Mouse (Mus musculus) heart, adult 18-20 months (tissue): ENCODE data around the gene Cdc20b. TPM values are rescaled to one million over a fixed set of nuclear protein-coding genes. Genes with fewer than 3 reads are reported as not detected.

Experiments
- DNase-seq, 2 experiments: peaks; one replicate each; pipeline ENCODE4 v3.0.0; 2021 to 2022; ENCODE audit warnings: mixed read lengths in 1 of 2
- microRNA-seq, 2 experiments: library from miRNA; unstranded; fragments of <30 nt; microRNA quantifications; one replicate each; pipeline ENCODE4 v1.2.0; 2022
- total RNA-seq, 2 experiments: library from RNA; stranded (reverse); gene quantifications; 2 replicates each; pipeline ENCODE4 v1.2.3; 2021

The Cdc20b gene
- total RNA-seq, 2 experiments from 2014 or later = not detected

DNA sequence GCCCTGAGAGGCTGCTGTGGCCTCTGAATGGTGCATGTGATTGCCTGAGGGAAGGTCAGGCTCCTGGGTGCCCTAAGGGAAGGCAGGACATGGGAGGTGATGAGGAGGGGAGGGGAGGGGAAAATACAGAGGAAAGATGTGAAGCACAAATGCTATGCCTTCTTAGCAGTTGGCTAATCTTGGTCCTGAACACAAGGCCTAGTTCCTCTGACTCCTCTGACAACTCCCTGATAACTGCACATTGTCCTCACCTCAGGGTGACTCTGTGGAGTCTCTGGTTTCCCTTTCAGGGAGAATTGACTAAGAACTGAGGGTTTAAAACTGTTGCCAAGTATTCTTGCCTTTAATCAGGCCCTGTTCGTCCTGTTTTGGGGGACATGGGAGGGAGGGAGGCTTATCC is 59.7 kb downstream of the Cdc20b start:
- DNase-seq = no peak

DNA sequence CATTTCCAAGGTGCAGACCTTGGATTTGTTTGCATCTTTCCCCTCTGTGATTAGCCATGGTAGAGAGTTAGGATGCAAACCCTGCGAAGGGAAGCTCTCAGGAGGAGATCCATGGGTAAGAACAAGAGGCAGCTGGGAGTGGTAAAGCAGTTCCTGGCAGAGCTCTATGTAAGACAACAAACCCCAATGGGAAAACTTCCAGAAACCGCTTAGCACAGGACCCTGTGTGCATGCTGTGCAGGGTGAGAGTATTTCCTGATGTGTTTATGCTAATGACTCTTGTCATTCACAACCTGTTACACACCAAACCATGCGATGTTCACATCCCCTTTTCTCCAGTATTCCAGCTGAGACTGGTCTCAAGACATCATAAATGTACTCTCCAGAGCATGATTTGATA is 62.1 kb downstream of the Cdc20b start:
- no peak for DNase-seq

GRCm38 (mm10) chr13:113098406-113098805 is 63.5 kb downstream of the Cdc20b start:
- DNase-seq = no peak

GRCm38 (mm10) chr13:113100879-113101278 is 66.0 kb downstream of the Cdc20b start, which contains the start of gene Gzma:
TSS of gene Gzma (minus strand) at chr13:113100981.
- no peak for DNase-seq

- DNase-seq = no peak
These were observed 66.9 kb downstream of the Cdc20b start for GRCm38 (mm10) chr13:113101804-113102203.

- no peak for DNase-seq
These were observed 69.8 kb downstream of the Cdc20b start for GRCm38 (mm10) chr13:113104759-113105158.

GRCm38 (mm10) chr13:113118977-113119376 is 84.1 kb downstream of the Cdc20b start:
- no peak for DNase-seq

DNA sequence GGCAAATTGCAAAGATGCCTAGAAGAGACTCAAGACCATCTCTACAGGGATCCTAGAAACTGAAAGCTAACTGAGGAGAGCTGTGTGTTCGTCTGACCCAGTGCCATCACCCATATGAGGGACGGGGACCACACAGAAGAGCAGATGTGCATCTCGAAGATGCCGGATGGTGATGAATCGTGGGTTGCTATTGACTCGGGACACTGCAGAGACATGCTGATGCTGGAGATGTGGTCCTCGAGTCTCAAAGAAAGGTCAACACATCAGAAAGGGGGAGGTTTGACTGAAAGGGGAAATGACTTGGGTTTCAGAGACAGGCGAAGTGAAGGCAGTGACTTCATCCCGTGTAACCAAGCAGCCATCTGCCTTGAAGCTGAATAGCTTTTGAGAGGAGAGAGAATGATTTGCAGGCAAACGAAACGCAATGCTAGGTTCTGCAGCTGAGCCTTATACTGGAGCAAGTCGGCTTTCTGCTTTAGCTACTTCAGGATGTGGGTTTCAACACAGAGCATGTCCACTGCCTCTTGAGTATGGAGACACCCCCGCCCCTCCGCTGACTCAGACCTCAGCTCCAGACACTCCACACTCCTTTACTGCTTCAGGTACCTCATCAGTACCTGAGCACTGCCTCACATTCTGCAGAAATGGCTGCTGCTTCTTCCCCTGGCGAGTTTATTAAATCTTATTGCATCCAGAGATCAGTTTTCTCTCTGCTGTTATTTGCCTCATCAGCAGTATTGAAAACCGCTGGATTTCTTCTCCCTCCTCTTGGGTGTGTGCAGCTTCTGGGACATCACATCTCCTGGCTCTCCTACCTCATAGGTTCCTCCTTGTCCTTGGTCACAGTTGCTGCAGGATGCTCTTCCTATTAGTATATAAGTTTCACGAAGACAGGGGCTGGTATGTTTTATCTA is 85.7 kb downstream of the Cdc20b start:
- no peak for DNase-seq

- DNase-seq = no peak
These were observed 86.4 kb downstream of the Cdc20b start for GRCm38 (mm10) chr13:113121326-113121725.

GRCm38 (mm10) chr13:113129974-113130373 is 95.1 kb downstream of the Cdc20b start:
- DNase-seq = no peak

DNA sequence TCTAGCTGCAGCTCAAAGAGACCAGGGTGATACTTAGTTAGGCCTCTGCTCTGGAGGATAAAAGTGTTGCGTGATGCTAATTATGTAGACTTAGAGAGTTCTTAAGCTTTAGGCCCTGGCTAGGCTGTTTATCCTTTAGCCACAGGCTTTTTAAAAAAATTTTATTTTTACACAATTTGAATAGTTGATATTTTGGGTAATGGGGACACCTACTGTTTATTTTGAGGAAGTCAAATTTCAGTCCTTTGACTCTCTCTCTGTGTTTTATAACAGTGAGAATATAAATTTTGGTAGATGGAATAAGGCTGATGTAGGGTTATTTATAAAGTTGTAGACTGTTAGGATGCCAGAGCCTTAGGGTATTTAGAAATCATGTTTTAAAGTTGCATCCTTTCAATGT is 104.7 kb downstream of the Cdc20b start:
- no peak for DNase-seq

Small RNAs within 50 kb of the gene (microRNA-seq; reads per million reads assigned to microRNA genes)
- gene Mir449a (38.9 to 76.2 reads per million in 2 experiments), gene Mir449b (0 reads per million in 2 experiments), gene Mir449c (0 reads per million in 2 experiments)

Other genes with a start within 250 kb of the Cdc20b start
- gene Plpp1, start 234.3 kb upstream of the Cdc20b start, total RNA-seq = 10 to 100 TPM; 41.8 to 43.5 TPM
- gene Mtrex, start 107.7 kb upstream of the Cdc20b start, total RNA-seq = 10 to 100 TPM; 26.0 to 26.9 TPM
- 10 to 100 TPM; 15.0 to 15.6 TPM for gene Dhx29, start 107.7 kb upstream of the Cdc20b start, total RNA-seq
- gene Ccno, start 47.3 kb upstream of the Cdc20b start, total RNA-seq = under 1 TPM in 1 of 2 experiments, not detected in 1; 0.21 TPM
- gene Mcidas, start 41.3 kb upstream of the Cdc20b start, total RNA-seq = not detected
- gene Gpx8, start 11.3 kb downstream of the Cdc20b start, total RNA-seq = 10 to 100 TPM; 31.2 to 42.3 TPM
- 1 to 10 TPM in 1 of 2 experiments, under 1 TPM in 1; 0.62 to 1.2 TPM for gene Gzma, start 65.9 kb downstream of the Cdc20b start, total RNA-seq
- under 1 TPM; 0.44 to 0.57 TPM for gene Esm1, start 174.5 kb downstream of the Cdc20b start, total RNA-seq
- gene Gzmk, start 190.8 kb downstream of the Cdc20b start, total RNA-seq = not detected